Mouse (Mus musculus): ENCODE data around the gene Ccpg1os. TPM values are rescaled to one million over a fixed set of nuclear protein-coding genes. Genes with fewer than 3 reads are reported as not detected.

The Ccpg1os gene
- polyA plus RNA-seq, 1 experiment from 2014 or later, result 14.1 TPM

- H3K4me3 ChIP-seq (replicated peaks), result no peak overlapping the region
- H3K4me2 ChIP-seq, result no peak overlapping the region
- no peaks in the 10 kb centered on the region for H3K36me3 ChIP-seq
- H3K27ac ChIP-seq, result no peak overlapping the region
- H3K27me3 ChIP-seq (replicated peaks), result no peaks in the 10 kb centered on the region
- H3K9me3 ChIP-seq, result no peaks in the 10 kb centered on the region
- WGBS, result 88% methylated on average over 5 of the region's 5 CpGs
- H3K4me1 ChIP-seq, result no peaks in the 10 kb centered on the region
- no peak for ATAC-seq (ENCODE audit: insufficient read depth, low FRiP score, low read depth)
- no peak overlapping the region for H3K9ac ChIP-seq
Observed at GRCm38 (mm10) chr9:72974734-72975133, 10.4 kb downstream of the Ccpg1os start.

DNA sequence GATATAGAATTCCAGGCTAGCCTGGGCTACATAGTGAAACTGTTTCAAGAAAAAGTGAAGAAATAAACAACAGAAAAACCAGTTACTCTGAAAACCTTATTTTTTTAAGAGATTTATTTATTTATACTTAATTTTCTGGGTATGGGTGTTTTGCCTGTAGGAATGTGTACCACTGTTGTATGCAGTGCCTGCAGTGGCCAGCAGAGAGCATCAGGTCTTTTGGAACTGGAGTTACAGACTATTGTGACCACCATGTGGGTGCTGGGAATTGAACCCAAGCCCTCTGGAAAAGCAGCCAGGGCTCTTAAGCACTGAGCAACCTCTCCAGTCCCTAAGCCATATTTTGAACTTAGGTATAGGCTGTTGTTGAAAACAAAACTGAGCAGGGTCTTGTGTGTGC lies 12.2 kb downstream of the Ccpg1os start:
- H3K4me1 ChIP-seq, result no peaks in the 10 kb centered on the region

DNA sequence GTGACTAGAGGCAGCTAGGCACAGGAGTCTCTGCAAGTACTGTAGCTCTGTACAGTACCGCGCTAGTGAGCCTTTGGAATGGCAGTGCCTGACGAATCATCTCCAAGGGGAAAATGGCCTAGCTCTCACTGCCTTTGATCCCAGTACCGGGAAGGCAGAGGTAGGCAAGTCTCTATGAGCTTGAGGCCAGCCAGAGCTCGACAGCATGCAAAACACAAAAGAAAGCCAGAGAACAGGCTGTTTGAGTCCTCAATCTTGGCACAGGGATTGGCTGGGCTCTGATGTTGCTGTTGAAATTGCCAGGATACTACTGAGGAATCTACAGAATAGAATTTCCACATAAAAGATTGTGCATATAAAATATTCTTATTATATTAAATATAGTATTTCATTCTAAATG lies 12.7 kb downstream of the Ccpg1os start:
- 84% methylated on average over 5 of the region's 5 CpGs for WGBS

More for the DNA sequence above, 12.2 kb downstream of the Ccpg1os start:
- Histone ChIP-seq H3K27me3 (replicated peaks) (no peaks in the 10 kb centered on the region), H3K4me3 (replicated peaks) (no peak overlapping the region), H3K9me3 (no peaks in the 10 kb centered on the region), H3K27ac (no peak overlapping the region), H3K9ac (no peak overlapping the region), H3K4me2 (no peak overlapping the region), H3K36me3 (no peaks in the 10 kb centered on the region)
- no peak for ATAC-seq (ENCODE audit: insufficient read depth, low FRiP score, low read depth)

GRCm38 (mm10) chr9:72969874-72970273 lies 15.3 kb downstream of the Ccpg1os start:
- H3K27ac ChIP-seq, result no peak overlapping the region
- H3K27me3 ChIP-seq (replicated peaks), result no peaks in the 10 kb centered on the region
- no peaks in the 10 kb centered on the region for H3K36me3 ChIP-seq
- no peak overlapping the region for H3K9ac ChIP-seq
- no peak for ATAC-seq (ENCODE audit: insufficient read depth, low FRiP score, low read depth)
- H3K4me3 ChIP-seq (replicated peaks), result no peak overlapping the region
- H3K4me1 ChIP-seq, result no peaks in the 10 kb centered on the region
- no peaks in the 10 kb centered on the region for H3K9me3 ChIP-seq
- H3K4me2 ChIP-seq, result no peak overlapping the region
- WGBS, result 73% methylated on average over 7 of the region's 7 CpGs

More for the DNA sequence above, 12.7 kb downstream of the Ccpg1os start:
- H3K4me1 ChIP-seq, result no peaks in the 10 kb centered on the region
- H3K4me3 ChIP-seq (replicated peaks), result no peak overlapping the region
- no peak overlapping the region for H3K4me2 ChIP-seq
- no peak overlapping the region for H3K27ac ChIP-seq
- H3K36me3 ChIP-seq, result no peaks in the 10 kb centered on the region
- H3K27me3 ChIP-seq (replicated peaks), result no peaks in the 10 kb centered on the region
- H3K9ac ChIP-seq, result no peak overlapping the region
- no peak for ATAC-seq (ENCODE audit: insufficient read depth, low FRiP score, low read depth)
- H3K9me3 ChIP-seq, result no peaks in the 10 kb centered on the region

DNA sequence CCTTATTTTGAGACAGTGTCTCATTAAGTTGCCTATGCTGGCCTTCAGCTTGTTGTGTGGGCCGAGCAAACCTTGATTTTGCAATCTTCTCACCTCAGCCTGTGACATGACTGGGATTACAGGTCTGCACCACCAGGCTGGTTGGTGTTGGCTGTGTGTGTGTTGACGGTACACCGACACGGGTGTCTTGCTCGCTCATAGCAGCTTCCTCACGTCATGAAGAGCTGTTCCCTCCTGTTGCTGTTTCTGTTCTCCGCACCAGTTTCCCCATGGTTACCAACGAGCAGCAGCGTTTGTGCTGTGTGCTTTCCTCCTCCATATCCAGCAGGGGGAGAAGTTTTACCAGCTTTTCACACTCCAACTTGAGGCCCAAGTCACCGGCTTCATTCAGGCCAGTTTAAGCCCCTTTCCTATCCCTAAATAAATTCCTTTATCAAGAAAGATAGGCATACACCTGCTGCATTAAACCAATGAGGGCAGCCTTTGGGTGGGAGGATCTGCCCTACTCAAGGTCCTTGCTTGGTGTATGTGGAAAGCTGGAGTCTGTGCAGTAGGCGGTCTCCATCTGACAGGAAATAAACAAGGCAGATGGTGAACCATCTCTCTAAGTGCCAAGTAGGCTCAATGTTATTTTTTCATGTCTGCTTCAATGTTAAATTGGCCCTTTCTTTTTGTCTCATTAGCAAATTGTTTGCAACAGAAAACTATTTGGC lies 16.7 kb downstream of the Ccpg1os start:
- 28% methylated on average over 11 of the region's 11 CpGs for WGBS
- H3K4me2 ChIP-seq, result no peak overlapping the region
- H3K4me1 ChIP-seq, result no peaks in the 10 kb centered on the region
- H3K4me3 ChIP-seq (replicated peaks), result no peak overlapping the region
- no peak overlapping the region for H3K9ac ChIP-seq
- no peaks in the 10 kb centered on the region for H3K9me3 ChIP-seq
- H3K27me3 ChIP-seq (replicated peaks), result no peaks in the 10 kb centered on the region
- H3K36me3 ChIP-seq, result no peaks in the 10 kb centered on the region
- no peak overlapping the region for H3K27ac ChIP-seq
- ATAC-seq (ENCODE audit: insufficient read depth, low FRiP score, low read depth), result peak; percentile 53; the same call in 1 of the 2 replicates

DNA sequence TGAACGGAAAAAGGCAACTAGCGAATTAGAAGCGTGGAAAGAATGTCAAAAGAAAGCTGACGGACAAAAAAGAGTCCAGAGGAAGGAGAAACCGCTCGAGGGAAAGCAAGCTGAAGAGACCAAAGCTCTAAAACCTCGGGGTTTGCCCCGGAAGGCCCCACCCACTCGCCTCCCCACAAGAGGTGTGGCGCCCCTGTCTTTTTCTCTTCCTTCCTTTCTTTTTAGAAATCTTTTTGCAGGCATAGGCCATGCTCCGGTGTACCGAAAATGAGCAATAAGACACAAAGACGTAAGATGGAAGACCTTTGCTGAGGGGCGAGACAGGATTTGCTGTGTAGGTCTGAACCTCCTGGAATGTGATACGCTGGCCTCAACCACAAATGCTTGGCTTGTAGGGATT lies 23.2 kb downstream of the Ccpg1os start:
- no peak overlapping the region for H3K4me2 ChIP-seq
- no peaks in the 10 kb centered on the region for H3K9me3 ChIP-seq
- no peak overlapping the region for H3K27ac ChIP-seq
- ATAC-seq (ENCODE audit: insufficient read depth, low FRiP score, low read depth), result no peak
- H3K9ac ChIP-seq, result no peak overlapping the region
- H3K36me3 ChIP-seq, result no peaks in the 10 kb centered on the region
- peaks cover 2% of the 10 kb centered on the region; the same call in 1 of the 2 replicates for H3K4me1 ChIP-seq
- no peak overlapping the region for H3K4me3 ChIP-seq (replicated peaks)
- H3K27me3 ChIP-seq (replicated peaks), result no peaks in the 10 kb centered on the region
- WGBS, result 74% methylated on average over 15 of the region's 15 CpGs

GRCm38 (mm10) chr9:72961346-72961745 lies 23.8 kb downstream of the Ccpg1os start:
- Histone ChIP-seq H3K9me3 (no peaks in the 10 kb centered on the region), H3K4me1 (peaks cover 2% of the 10 kb centered on the region; the same call in 1 of the 2 replicates), H3K36me3 (no peaks in the 10 kb centered on the region), H3K4me2 (no peak overlapping the region), H3K9ac (no peak overlapping the region), H3K27me3 (replicated peaks) (no peaks in the 10 kb centered on the region), H3K4me3 (replicated peaks) (no peak overlapping the region), H3K27ac (no peak overlapping the region)
- no peak for ATAC-seq (ENCODE audit: insufficient read depth, low FRiP score, low read depth)
- WGBS, result 70% methylated on average over 8 of the region's 8 CpGs

DNA sequence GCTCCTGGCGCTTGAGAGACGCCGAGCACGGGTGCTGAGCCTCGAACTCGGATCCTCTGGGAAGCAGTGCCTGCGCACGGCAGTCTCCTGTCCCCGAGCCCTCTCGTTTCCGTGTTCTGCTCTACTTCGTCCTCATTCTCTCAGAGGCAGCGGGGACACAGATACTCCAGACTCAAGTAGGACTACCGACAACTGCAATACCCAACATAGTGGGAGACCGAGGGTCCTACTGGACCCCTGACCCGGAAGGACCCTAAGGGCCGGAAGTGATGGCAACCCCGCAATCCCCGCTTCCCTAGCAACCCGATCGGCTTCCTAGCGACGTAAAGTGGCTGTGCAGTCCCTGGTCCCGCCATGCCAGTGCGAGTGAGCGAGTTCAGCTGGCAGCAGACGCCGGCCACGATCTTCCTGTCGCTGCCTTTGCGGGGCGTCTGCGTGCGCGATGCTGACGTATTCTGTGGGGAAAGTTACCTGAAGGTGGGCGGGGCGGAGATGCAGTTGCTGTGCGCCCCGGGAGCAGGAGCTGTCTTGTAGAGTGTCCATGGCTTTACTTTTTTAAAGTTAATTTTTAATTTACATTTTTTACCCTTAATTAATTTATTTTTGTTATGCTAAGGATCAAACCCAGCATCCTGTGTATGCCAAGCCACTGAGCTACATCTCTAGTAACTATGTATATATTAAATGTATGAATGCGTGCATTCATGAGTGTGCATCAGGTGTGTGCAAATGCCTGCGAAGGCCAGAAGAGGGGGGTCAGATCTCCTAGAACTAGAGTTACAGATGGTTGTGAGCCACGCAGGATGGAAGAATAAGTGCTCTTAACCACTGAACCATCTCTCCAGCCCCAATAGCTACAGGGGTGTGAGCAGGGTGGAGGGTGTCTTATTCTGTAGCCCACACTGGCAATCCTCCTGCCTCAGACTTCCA lies 26.4 kb downstream of the Ccpg1os start, which contains the start of the genes Dyx1c1 and Gm44503:
TSS of gene Dyx1c1 (plus strand) at position 265 of the 930 bp plus-strand sequence.
TSS of gene Gm44503 (plus strand) at position 332 of the 930 bp plus-strand sequence.
- 3% methylated on average over 43 of the region's 43 CpGs for WGBS
- ATAC-seq (ENCODE audit: insufficient read depth, low FRiP score, low read depth), result peak; percentile 83
- no peaks in the 10 kb centered on the region for H3K36me3 ChIP-seq
- H3K27me3 ChIP-seq (replicated peaks), result no peaks in the 10 kb centered on the region
- H3K9ac ChIP-seq, result peak within 1 kb of the TSS; percentile 48
- peaks cover 2% of the 10 kb centered on the region; the same call in 1 of the 2 replicates for H3K4me1 ChIP-seq
- peak within 1 kb of the TSS; percentile 80 for H3K4me2 ChIP-seq
- peak within 1 kb of the TSS; percentile 68 for H3K4me3 ChIP-seq (replicated peaks)
- H3K9me3 ChIP-seq, result no peaks in the 10 kb centered on the region
- peak within 1 kb of the TSS; percentile 42 for H3K27ac ChIP-seq

DNA sequence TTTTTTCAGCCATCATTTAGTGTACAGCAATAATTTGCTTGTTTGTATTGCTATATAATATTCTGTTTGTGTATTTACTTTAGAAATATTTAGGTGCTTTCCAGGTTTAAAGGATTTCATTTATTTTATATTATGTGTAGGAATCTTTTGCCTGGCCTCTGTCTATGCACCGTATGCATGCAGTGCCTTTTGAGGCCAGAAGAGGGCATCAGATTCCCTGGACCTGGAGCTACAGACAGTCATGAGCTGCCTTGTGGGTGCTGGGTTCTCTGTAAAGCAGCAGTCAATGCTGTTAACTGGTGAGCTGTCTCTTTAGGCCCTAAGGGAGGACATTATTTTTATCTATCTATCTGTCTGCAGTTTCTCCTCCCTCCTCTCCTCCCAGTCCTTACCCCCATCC lies 29.6 kb downstream of the Ccpg1os start:
- WGBS, result 19% methylated on average over 1 of the region's 1 CpGs
- no peak for ATAC-seq (ENCODE audit: insufficient read depth, low FRiP score, low read depth)
- no peak overlapping the region for H3K9ac ChIP-seq

DNA sequence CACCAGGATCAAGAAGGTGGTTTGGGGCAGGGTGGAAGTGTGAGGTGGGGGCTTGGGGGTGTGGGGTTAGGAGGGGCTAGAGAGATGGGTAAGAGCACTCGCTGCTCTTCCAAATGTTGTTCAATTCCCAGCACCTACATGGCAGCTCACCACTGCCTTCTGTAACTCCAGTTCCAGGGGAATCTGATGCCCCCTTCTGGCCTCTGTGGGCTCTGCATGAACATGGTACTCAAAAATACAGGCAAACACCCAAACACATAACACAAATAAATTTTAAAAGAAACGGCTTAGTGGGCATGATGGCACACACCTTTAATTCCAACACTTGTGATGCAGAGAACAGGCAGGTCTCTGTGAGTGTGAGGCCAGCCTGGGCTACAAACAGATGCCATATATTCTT lies 30.4 kb downstream of the Ccpg1os start:
- Histone ChIP-seq H3K4me1 (peaks cover 2% of the 10 kb centered on the region; the same call in 1 of the 2 replicates), H3K9ac (no peak overlapping the region), H3K27me3 (replicated peaks) (no peaks in the 10 kb centered on the region), H3K4me3 (replicated peaks) (no peak overlapping the region), H3K4me2 (no peak overlapping the region), H3K36me3 (no peaks in the 10 kb centered on the region), H3K27ac (no peak overlapping the region), H3K9me3 (no peaks in the 10 kb centered on the region)
- ATAC-seq (ENCODE audit: insufficient read depth, low FRiP score, low read depth), result no peak
- 45% methylated on average over 2 of the region's 2 CpGs for WGBS

More for the DNA sequence above, 29.6 kb downstream of the Ccpg1os start:
- no peak overlapping the region for H3K27ac ChIP-seq
- H3K4me1 ChIP-seq, result peaks cover 2% of the 10 kb centered on the region; the same call in 1 of the 2 replicates
- no peaks in the 10 kb centered on the region for H3K27me3 ChIP-seq (replicated peaks)
- H3K4me2 ChIP-seq, result no peak overlapping the region
- H3K9me3 ChIP-seq, result no peaks in the 10 kb centered on the region
- H3K4me3 ChIP-seq (replicated peaks), result no peak overlapping the region
- H3K36me3 ChIP-seq, result no peaks in the 10 kb centered on the region

DNA sequence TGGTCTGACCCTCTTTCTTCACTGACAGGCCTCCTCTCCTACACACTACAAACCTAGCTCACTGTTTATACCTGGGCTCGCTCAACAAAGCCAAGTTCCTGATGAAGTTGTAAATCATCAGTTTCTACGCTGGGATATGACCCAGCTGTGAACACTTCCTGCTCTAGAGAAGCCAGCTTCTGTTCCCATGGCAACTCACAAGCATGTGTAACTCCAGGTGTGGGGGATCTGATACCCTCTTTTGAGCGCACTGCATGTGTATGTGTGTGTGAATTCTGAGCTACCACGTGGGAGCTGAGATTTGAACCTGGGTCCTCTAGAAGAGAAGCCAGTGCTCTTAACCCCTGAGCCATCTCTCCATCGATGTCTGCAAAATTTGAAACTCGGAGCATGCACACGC lies 35.6 kb downstream of the Ccpg1os start:
- 57% methylated on average over 7 of the region's 7 CpGs for WGBS
- peak; percentile 39; the same call in 1 of the 2 replicates for ATAC-seq (ENCODE audit: insufficient read depth, low FRiP score, low read depth)
- no peak overlapping the region for H3K27ac ChIP-seq
- no peak overlapping the region for H3K4me2 ChIP-seq
- H3K36me3 ChIP-seq, result peaks cover 20% of the 10 kb centered on the region
- no peaks in the 10 kb centered on the region for H3K4me1 ChIP-seq
- no peaks in the 10 kb centered on the region for H3K27me3 ChIP-seq (replicated peaks)
- H3K9me3 ChIP-seq, result no peaks in the 10 kb centered on the region
- H3K9ac ChIP-seq, result no peak overlapping the region
- no peak overlapping the region for H3K4me3 ChIP-seq (replicated peaks)

GRCm38 (mm10) chr9:72947010-72947409 lies 38.2 kb downstream of the Ccpg1os start:
- no peaks in the 10 kb centered on the region for H3K9me3 ChIP-seq
- H3K4me3 ChIP-seq (replicated peaks), result no peak overlapping the region
- no peak overlapping the region for H3K9ac ChIP-seq
- 83% methylated on average over 1 of the region's 1 CpGs for WGBS
- no peak for ATAC-seq (ENCODE audit: insufficient read depth, low FRiP score, low read depth)
- H3K27me3 ChIP-seq (replicated peaks), result no peaks in the 10 kb centered on the region
- no peak overlapping the region for H3K4me2 ChIP-seq
- no peak overlapping the region for H3K27ac ChIP-seq
- H3K4me1 ChIP-seq, result no peaks in the 10 kb centered on the region
- peaks cover 20% of the 10 kb centered on the region for H3K36me3 ChIP-seq

All from stomach, embryonic 15.5 days (tissue).